Mouse (Mus musculus) limb, embryonic 15.5 days (tissue): ENCODE data around the gene Ifnl2. TPM values are rescaled to one million over a fixed set of nuclear protein-coding genes. Genes with fewer than 3 reads are reported as not detected.

Experiments used
- ATAC-seq: fragments of 200-750 bp; cut with Nextera tagmentation; 2 replicates; pipeline ENCODE4 v1.8.0; 2017; ENCODE audit warnings: low read depth, moderate TSS enrichment; ENCODE audit not compliant: insufficient number of reproducible peaks, low FRiP score, low TSS enrichment
- H3K27ac ChIP-seq: fragments of 300-500 bp; sonication (generic); 2 replicates; pipeline ENCODE4 v1.5.1; 2015; ENCODE audit warnings: moderate library complexity, mild to moderate bottlenecking, inconsistent platforms
- H3K27me3 ChIP-seq: fragments of 300-500 bp; sonication (generic); 2 replicates; pipeline ENCODE4 v1.6.1; 2015; ENCODE audit warnings: inconsistent platforms
- H3K36me3 ChIP-seq: fragments of 300-500 bp; sonication (generic); 2 replicates; pipeline ENCODE4 v1.6.1; 2015; ENCODE audit warnings: inconsistent platforms
- H3K4me1 ChIP-seq: fragments of 300-500 bp; sonication (generic); 2 replicates; pipeline ENCODE4 v1.6.1; 2015; ENCODE audit warnings: inconsistent platforms
- H3K4me2 ChIP-seq: fragments of 300-500 bp; sonication (generic); 2 replicates; pipeline ENCODE4 v1.6.1; 2015; ENCODE audit warnings: mild to moderate bottlenecking, inconsistent platforms
- H3K4me3 ChIP-seq: fragments of 300-500 bp; sonication (generic); 2 replicates; pipeline ENCODE4 v1.5.1; 2015; ENCODE audit warnings: mild to moderate bottlenecking, inconsistent platforms
- H3K9ac ChIP-seq: fragments of 300-500 bp; sonication (generic); 2 replicates; pipeline ENCODE4 v1.6.1; 2015; ENCODE audit warnings: inconsistent platforms
- H3K9me3 ChIP-seq: fragments of 300-500 bp; sonication (generic); 2 replicates; pipeline ENCODE4 v1.6.1; 2016; ENCODE audit warnings: inconsistent platforms
- WGBS: fragments of 180-500 bp; shearing (Covaris S2); methylation state at CpG from one replicate; pipeline ENCODE4 v1.1.7; 2015; 5-methylcytosine and 5-hydroxymethylcytosine counted together
- polyA plus RNA-seq: library from polyadenylated mRNA; unstranded; fragments of >200 nt; fragmentation: Nextera tagmentation; extraction: Ambion mirVana; gene quantifications from 2 replicates; pipeline ENCODE4 v1.2.1, GENCODE M21; 2015

Ifnl2 gene
- polyA plus RNA-seq, 1 experiment from 2014 or later: not detected

DNA sequence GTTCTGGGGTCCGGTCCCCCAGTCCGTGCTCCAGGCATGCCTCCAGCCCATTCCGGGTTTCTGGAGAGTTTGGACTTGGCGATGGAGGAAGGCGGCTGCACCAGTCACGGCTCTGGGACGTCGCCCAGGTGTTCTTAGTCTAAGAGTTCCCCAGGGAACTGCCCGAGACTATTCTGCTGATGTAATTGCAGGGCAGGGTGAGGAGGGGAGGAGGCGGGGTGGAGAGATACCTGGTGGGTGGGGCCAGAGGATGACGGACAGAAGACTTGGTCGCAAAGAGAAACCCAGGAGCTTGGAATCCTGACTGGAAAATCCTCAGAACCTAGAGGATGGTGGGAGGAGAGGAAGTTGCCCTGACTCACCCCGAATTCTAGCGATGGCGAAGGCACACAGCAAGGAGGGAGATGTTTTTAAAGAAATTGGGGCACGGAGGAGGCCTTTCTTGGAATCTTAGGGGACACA is 22.2 kb downstream of the Ifnl2 start:
- peak overlapping the region; percentile 49 for H3K4me2 ChIP-seq
- peak; percentile 14; the same call in 1 of the 2 replicates for ATAC-seq
- H3K4me3 ChIP-seq: peak overlapping the region; percentile 27
- 4% methylated on average over 16 of the region's 16 CpGs for WGBS
- no peaks in the 10 kb centered on the region for H3K27me3 ChIP-seq
- H3K9me3 ChIP-seq: no peaks in the 10 kb centered on the region
- H3K9ac ChIP-seq: no peak overlapping the region
- H3K4me1 ChIP-seq: peaks cover 17% of the 10 kb centered on the region
- no peaks in the 10 kb centered on the region for H3K36me3 ChIP-seq
- H3K27ac ChIP-seq: peak overlapping the region; percentile 22; the same call in 1 of the 2 replicates

GRCm38 (mm10) chr7:28484192-28484591 is 26.1 kb downstream of the Ifnl2 start:
- no peak overlapping the region for H3K4me2 ChIP-seq
- WGBS: 22% methylated on average over 4 of the region's 4 CpGs
- H3K27ac ChIP-seq: no peak overlapping the region
- no peak overlapping the region for H3K9ac ChIP-seq
- no peak for ATAC-seq
- no peak overlapping the region for H3K4me3 ChIP-seq
- no peaks in the 10 kb centered on the region for H3K27me3 ChIP-seq
- H3K36me3 ChIP-seq: no peaks in the 10 kb centered on the region
- H3K9me3 ChIP-seq: no peaks in the 10 kb centered on the region
- H3K4me1 ChIP-seq: peaks cover 11% of the 10 kb centered on the region

DNA sequence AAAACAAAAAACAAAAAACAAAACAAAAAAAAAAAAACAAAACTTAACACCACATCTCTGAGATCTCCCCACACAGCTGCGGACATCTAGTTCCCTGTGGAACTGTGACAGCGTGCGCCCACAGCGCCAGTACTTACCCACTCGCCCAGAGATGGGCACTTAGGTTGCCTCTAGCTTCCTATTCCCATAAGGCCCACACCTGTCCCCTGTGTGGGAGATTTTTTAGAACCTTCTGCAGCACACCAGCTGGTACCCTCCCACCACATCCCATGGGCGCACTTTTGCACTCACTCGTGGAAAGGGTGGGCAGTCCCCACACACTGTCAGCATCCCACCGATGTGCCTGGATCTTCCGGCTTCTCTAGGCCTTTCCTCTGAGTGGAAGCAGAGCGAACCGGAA is 27.4 kb downstream of the Ifnl2 start:
- H3K27ac ChIP-seq: no peak overlapping the region
- H3K27me3 ChIP-seq: no peaks in the 10 kb centered on the region
- no peaks in the 10 kb centered on the region for H3K36me3 ChIP-seq
- no peak for ATAC-seq
- no peaks in the 10 kb centered on the region for H3K9me3 ChIP-seq
- no peak overlapping the region for H3K9ac ChIP-seq
- H3K4me3 ChIP-seq: no peak overlapping the region
- 81% methylated on average over 11 of the region's 11 CpGs for WGBS
- H3K4me2 ChIP-seq: no peak overlapping the region
- peaks cover 9% of the 10 kb centered on the region for H3K4me1 ChIP-seq

GRCm38 (mm10) chr7:28478854-28479253 is 31.4 kb downstream of the Ifnl2 start:
- no peaks in the 10 kb centered on the region for H3K9me3 ChIP-seq
- ATAC-seq: 0 out of 2 replicates have a peak, but pooled peaks have one; percentile 52
- 4% methylated on average over 8 of the region's 8 CpGs for WGBS
- H3K36me3 ChIP-seq: no peaks in the 10 kb centered on the region
- no peak overlapping the region for H3K9ac ChIP-seq
- no peak overlapping the region for H3K4me2 ChIP-seq
- no peaks in the 10 kb centered on the region for H3K27me3 ChIP-seq
- H3K4me3 ChIP-seq: no peak overlapping the region
- no peak overlapping the region for H3K27ac ChIP-seq
- H3K4me1 ChIP-seq: peaks cover 3% of the 10 kb centered on the region

- Histone ChIP-seq H3K4me2 (no peak overlapping the region), H3K27me3 (no peaks in the 10 kb centered on the region), H3K4me3 (no peak overlapping the region), H3K27ac (no peak overlapping the region), H3K9me3 (no peaks in the 10 kb centered on the region), H3K9ac (no peak overlapping the region), H3K36me3 (no peaks in the 10 kb centered on the region), H3K4me1 (peaks cover 3% of the 10 kb centered on the region)
- ATAC-seq: no peak
- WGBS: 82% methylated on average over 5 of the region's 5 CpGs
Measured at GRCm38 (mm10) chr7:28477363-28477762, 32.9 kb downstream of the Ifnl2 start.

DNA sequence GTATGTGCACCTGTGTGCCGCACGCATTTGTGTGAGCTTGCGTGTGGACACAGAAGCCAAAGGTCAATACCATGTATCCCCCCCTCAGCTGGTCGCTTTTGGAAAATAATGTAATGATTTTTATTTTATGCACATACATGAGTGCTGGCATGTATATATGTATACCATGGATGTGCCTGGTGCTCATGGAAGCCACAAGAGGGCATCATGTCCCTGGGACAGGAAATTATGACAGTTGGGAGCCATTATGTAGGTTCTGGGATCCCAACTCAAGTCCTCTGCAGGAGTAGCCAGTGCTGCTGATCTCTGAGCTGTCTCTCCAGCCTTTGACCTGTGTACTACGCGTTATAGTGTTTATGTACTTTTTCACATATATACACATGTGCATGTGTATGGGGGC is 34.1 kb downstream of the Ifnl2 start:
- Histone ChIP-seq H3K36me3 (no peaks in the 10 kb centered on the region), H3K27ac (no peak overlapping the region), H3K27me3 (no peaks in the 10 kb centered on the region), H3K4me1 (peaks cover 3% of the 10 kb centered on the region), H3K9me3 (no peaks in the 10 kb centered on the region), H3K9ac (no peak overlapping the region), H3K4me3 (no peak overlapping the region), H3K4me2 (no peak overlapping the region)
- no peak for ATAC-seq
- WGBS: 92% methylated on average over 6 of the region's 6 CpGs

DNA sequence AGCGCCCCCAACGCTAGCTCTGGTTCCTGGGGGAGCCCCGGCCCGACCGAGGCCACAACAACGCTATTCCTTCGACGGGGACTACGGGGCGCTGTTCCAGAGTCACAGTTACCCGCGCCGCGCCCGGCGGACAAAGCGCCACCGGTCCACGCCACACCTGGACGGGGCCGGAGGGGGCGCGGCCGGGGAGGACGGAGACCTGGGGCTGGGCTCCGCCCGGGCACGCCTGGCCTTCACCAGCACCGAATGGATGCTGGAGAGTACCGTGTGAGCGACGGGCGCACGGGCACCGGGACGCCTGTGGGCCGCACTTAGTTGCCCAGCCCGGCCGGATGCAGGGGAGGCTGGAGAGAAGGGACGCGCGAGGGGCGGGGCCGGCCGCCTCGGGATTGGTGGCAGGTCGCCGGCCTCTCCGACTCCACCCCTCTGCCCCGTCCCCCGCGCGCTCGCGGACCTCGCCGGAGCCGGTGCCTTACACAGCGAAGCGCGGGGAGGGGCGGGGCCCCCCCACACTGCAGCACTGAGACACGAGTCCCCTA is 43.0 kb downstream of the Ifnl2 start:
- peak overlapping the region; percentile 79 for H3K4me2 ChIP-seq
- no peaks in the 10 kb centered on the region for H3K9me3 ChIP-seq
- peak; percentile 70 for ATAC-seq
- H3K27ac ChIP-seq: no peak overlapping the region
- peak overlapping the region; percentile 40 for H3K9ac ChIP-seq
- peaks cover 11% of the 10 kb centered on the region for H3K36me3 ChIP-seq
- H3K4me1 ChIP-seq: peaks cover 12% of the 10 kb centered on the region
- H3K27me3 ChIP-seq: peaks cover 17% of the 10 kb centered on the region
- WGBS: 2% methylated on average over 59 of the region's 63 CpGs
- peak overlapping the region; percentile 43 for H3K4me3 ChIP-seq

DNA sequence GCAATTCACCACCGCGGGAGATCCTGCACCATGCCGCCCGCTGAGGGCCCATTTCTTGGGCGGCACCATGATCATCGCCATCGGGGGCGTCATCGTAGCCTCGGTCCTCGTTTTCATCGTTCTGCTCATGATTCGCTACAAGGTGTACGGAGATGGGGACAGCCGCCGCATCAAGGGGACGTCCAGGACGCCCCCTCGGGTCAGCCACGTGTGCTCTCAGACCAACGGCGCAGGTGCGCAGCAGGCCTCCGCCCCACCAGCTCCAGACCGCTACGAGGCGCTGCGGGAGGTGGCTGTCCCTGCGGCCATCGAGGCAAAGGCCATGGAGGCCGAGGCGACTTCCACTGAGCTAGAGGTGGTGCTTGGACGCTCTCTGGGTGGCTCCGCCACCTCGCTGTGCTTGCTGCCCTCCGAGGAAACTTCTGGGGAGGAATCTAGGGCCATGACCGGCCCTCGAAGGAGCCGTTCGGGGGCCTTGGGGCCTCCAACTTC is 43.5 kb downstream of the Ifnl2 start:
- Histone ChIP-seq H3K27me3 (peaks cover 17% of the 10 kb centered on the region), H3K4me1 (peaks cover 12% of the 10 kb centered on the region), H3K9me3 (no peaks in the 10 kb centered on the region), H3K4me3 (peak overlapping the region; percentile 43), H3K4me2 (peak overlapping the region; percentile 79), H3K36me3 (peaks cover 14% of the 10 kb centered on the region), H3K27ac (no peak overlapping the region), H3K9ac (peak overlapping the region; percentile 40)
- 21% methylated on average over 40 of the region's 40 CpGs for WGBS
- ATAC-seq: no peak

- WGBS: 63% methylated on average over 10 of the region's 10 CpGs
- Histone ChIP-seq H3K4me1 (peaks cover 12% of the 10 kb centered on the region), H3K9me3 (no peaks in the 10 kb centered on the region), H3K9ac (no peak overlapping the region), H3K4me2 (no peak overlapping the region), H3K27me3 (peaks cover 17% of the 10 kb centered on the region), H3K36me3 (peaks cover 32% of the 10 kb centered on the region), H3K27ac (no peak overlapping the region), H3K4me3 (no peak overlapping the region)
- ATAC-seq: no peak
Measured at GRCm38 (mm10) chr7:28464416-28465212, 45.6 kb downstream of the Ifnl2 start.

DNA sequence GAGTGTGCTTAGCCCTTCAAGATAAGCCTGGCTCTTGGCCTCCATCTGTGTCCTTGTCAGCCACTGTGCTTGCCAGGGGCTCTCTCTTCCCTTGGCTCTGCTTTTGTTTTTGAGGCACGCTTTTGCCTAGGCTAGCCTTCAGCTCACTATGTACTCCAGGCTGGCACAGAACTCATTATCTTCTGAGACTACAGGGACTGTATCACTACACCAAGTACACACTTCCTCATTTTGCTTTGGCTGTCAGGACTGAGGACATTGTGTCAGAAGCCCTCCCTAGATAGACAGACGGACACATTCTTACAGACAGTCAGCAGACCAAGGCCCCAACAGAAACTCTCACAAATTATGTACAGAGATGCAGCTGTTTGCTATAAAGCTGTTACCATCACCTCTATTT is 47.5 kb downstream of the Ifnl2 start:
- peaks cover 17% of the 10 kb centered on the region for H3K27me3 ChIP-seq
- no peak overlapping the region for H3K4me2 ChIP-seq
- no peak overlapping the region for H3K4me3 ChIP-seq
- H3K9ac ChIP-seq: no peak overlapping the region
- WGBS: 94% methylated on average over 2 of the region's 2 CpGs
- H3K9me3 ChIP-seq: no peaks in the 10 kb centered on the region
- ATAC-seq: no peak
- H3K27ac ChIP-seq: no peak overlapping the region
- H3K4me1 ChIP-seq: peaks cover 10% of the 10 kb centered on the region
- H3K36me3 ChIP-seq: peaks cover 51% of the 10 kb centered on the region

DNA sequence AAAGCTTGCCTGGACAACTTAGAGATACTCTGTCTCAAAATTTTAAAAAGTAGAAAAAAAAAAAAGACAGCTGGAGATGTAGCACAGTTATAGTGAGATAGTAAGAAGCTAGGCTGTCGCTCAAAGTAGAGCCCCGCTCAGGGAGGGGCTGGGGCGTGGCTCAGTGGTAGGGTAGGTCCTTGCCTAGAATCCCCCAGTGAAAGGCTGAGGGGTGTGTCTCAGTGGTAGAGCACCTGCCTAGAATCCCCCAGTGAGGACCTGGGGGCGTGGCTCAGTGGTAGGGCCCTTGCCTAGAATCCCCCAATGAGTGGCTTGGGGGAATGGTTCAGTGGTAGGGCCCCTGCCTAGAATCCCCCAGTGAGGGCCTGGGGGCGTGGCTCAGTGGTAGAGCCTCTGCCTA is 49.9 kb downstream of the Ifnl2 start:
- no peak overlapping the region for H3K4me3 ChIP-seq
- H3K4me1 ChIP-seq: no peaks in the 10 kb centered on the region
- WGBS: 93% methylated on average over 5 of the region's 5 CpGs
- no peaks in the 10 kb centered on the region for H3K9me3 ChIP-seq
- H3K9ac ChIP-seq: no peak overlapping the region
- no peak overlapping the region for H3K27ac ChIP-seq
- H3K27me3 ChIP-seq: no peaks in the 10 kb centered on the region
- H3K36me3 ChIP-seq: peaks cover 64% of the 10 kb centered on the region
- no peak overlapping the region for H3K4me2 ChIP-seq
- no peak for ATAC-seq
